Mouse (Mus musculus): ENCODE results near the gene Grasp.

DNA sequence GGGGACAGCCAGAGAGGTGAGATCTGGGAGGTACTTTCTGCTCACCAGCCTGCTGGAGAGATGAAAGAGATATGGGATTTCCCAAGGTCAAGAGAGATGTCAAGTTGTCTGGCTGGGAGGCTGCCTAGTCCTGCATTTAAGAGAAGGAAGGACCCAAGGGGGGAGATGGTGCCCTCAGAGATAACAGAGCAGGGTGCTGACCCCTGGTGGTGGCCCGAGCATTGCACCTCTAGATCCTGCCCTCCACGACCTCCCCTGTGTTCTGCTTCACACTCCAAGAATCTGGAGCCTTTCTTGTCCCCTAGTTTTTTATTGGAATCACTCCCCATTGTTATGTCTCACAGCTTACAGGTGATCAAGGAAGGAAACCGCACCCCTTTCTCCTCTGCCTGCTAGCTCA lies 12.9 kb downstream of the Grasp start:
- TF ChIP-seq CTCF (IDR thresholded peaks at IDR 0.05; ENCODE audit: borderline replicate concordance, insufficient read depth, low read depth, low read length) (peak; percentile 80), POLR2A (IDR thresholded peaks at IDR 0.05; ENCODE audit: borderline replicate concordance, insufficient read depth, low read length) (no peak)
